Mouse (Mus musculus): ENCODE results near the gene Slc22a14. TPM values are rescaled to one million over a fixed set of nuclear protein-coding genes. Genes with fewer than 3 reads are reported as not detected.
A peak's percentile ranks its signal among the peaks of the same experiment; 100 is the strongest.

Gene Slc22a14
- total and polyA plus RNA-seq, 2 experiments = not detected

DNA sequence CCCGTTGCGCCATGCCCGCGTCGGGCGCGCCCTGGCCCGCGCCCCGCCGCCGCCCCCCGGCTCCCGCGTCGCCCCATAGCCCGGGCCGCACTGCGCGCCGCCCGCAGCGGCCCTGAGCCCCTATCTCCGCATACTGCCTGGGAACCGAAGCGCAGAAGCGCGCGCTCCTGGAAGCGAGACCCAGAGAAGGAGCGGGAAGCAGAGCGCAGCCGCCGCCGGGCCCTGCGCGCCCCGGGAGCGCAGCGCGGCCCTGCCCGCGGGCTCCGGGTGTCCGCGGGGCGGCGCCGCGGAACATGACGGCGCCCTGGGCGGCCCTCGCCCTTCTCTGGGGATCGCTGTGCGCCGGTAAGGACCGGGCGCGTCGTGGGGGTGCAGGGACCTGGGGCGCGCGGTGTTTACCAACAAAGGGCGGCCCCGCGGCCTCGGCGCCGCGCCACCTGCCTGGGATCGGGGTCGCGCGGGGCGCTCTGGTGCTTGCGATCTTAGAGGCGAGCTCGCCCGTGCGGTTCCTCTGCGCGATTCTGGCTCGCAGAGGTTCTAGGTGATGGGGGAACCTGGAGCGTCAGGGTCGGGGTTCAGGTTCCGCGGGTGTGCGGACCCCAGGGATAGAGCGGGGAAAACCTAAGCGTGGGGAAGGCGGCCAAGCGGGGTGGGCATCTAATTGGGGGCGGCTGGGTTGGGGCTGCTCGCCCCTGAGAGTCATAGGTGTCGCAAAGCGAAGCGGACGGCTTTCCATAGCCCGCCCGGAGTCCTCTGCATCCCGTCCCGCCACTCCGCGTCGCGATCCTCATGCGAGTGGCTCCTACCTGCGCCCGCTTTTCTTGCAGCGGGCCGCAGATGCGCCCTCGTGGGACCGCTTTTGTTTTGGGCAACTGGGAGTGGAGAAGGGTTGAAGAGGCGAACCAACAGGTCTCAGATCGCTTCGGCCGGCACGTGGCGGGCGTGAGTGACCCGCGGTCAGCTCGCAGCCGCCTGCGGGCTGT lies 37.2 kb upstream of the Slc22a14 start:
- peak; percentile 50 for DNase-seq (ENCODE audit: extremely low read depth, low read depth, low spot score)
- TF ChIP-seq POLR2A (IDR thresholded peaks at IDR 0.05; ENCODE audit: extremely low read depth, insufficient read depth, low read length) (no peak), CTCF (IDR thresholded peaks at IDR 0.05; ENCODE audit: low read depth, low read length) (0 out of 2 replicates have a peak, but pooled peaks have one; percentile 6)
- no peaks in the 10 kb centered on the region for H3K36me3 ChIP-seq (ENCODE audit: control insufficient read depth, insufficient read depth, low read length)
- peaks cover 16% of the 10 kb centered on the region for H3K4me1 ChIP-seq (ENCODE audit: control insufficient read depth, insufficient read depth, low read length)
- peak overlapping the region; percentile 98 for H3K9ac ChIP-seq (ENCODE audit: low read depth, low read length)
- H3K79me2 ChIP-seq (ENCODE audit: control insufficient read depth, insufficient read depth, low read length) = peaks cover 28% of the 10 kb centered on the region
- peak overlapping the region; percentile 93 for H3K4me3 ChIP-seq (ENCODE audit: insufficient read depth, low read depth, low read length)
- peak overlapping the region; percentile 95 for H3K27ac ChIP-seq (replicated peaks; ENCODE audit: insufficient read depth, low read depth, low read length)
- WGBS = 1% methylated on average over 117 of the region's 127 CpGs
- H3K27me3 ChIP-seq (ENCODE audit: control insufficient read depth, insufficient read depth, low read length) = no peaks in the 10 kb centered on the region

DNA sequence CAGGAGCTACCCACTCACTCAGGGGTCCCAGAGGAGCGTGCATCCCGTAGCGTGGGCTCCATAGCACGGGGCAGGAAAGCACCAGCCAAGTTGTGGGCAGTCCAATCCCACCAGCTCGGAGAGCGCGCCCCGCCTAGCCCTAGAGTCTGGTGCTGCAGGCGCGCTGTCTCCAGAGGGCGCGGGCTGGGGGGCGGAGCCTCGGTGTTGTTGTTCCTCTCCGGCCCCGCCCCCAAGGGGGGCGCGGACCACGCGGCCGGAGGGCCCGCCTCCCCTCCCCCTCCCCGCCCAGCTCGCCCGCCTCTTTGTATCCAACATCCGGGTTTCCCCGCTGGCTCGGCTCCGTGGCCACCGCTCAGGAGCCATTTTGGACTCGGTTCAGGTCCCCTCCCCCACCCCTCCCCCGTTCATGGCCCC lies 36.5 kb upstream of the Slc22a14 start, which contains the start of gene Acvr2b:
Gene Acvr2b, plus strand, starts transcription at position 318 of the 414 bp plus-strand sequence.
- Histone ChIP-seq H3K4me1 (ENCODE audit: control insufficient read depth, insufficient read depth, low read length) (peaks cover 12% of the 10 kb centered on the region; the same call in 1 of the 2 replicates), H3K27ac (replicated peaks; ENCODE audit: insufficient read depth, low read depth, low read length) (peak within 1 kb of the TSS; percentile 95), H3K4me3 (ENCODE audit: insufficient read depth, low read depth, low read length) (peak within 1 kb of the TSS; percentile 93), H3K79me2 (ENCODE audit: control insufficient read depth, insufficient read depth, low read length) (peaks cover 24% of the 10 kb centered on the region), H3K27me3 (ENCODE audit: control insufficient read depth, insufficient read depth, low read length) (no peaks in the 10 kb centered on the region), H3K36me3 (ENCODE audit: control insufficient read depth, insufficient read depth, low read length) (no peaks in the 10 kb centered on the region), H3K9ac (ENCODE audit: low read depth, low read length) (peak within 1 kb of the TSS; percentile 98)
- TF ChIP-seq CTCF (IDR thresholded peaks at IDR 0.05; ENCODE audit: low read depth, low read length) = peak; percentile 39; the same call in 1 of the 2 replicates
- TF ChIP-seq POLR2A (IDR thresholded peaks at IDR 0.05; ENCODE audit: extremely low read depth, insufficient read depth, low read length) = 0 out of 2 replicates have a peak, but pooled peaks have one; percentile 32
- peak; percentile 71 for DNase-seq (ENCODE audit: extremely low read depth, low read depth, low spot score)
- under 1% methylated on average over 24 of the region's 32 CpGs for WGBS

DNA sequence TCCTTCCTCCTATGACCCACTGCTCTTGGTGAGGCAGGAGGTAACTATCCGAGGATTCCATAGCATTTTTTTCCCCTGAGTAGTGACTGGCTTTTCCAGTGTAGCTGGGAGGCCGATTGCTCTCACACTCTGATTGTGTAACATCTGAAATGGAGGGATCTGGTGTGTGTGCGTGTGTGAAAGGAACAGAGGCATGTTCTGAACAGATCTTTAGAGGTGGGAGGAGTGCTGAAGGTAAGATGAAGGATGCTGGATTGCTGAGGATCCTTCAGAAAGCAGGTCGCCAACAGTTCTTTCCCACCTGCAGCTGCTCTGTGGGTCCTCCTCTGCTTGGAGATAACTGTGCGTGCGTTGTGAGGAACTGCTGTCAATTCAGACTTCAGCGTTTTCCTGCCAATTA lies 36.0 kb upstream of the Slc22a14 start:
- peaks cover 12% of the 10 kb centered on the region; the same call in 1 of the 2 replicates for H3K4me1 ChIP-seq (ENCODE audit: control insufficient read depth, insufficient read depth, low read length)
- no peaks in the 10 kb centered on the region for H3K27me3 ChIP-seq (ENCODE audit: control insufficient read depth, insufficient read depth, low read length)
- H3K9ac ChIP-seq (ENCODE audit: low read depth, low read length) = peak overlapping the region; percentile 75
- H3K79me2 ChIP-seq (ENCODE audit: control insufficient read depth, insufficient read depth, low read length) = peaks cover 23% of the 10 kb centered on the region
- 2% methylated on average over 7 of the region's 7 CpGs for WGBS
- H3K4me3 ChIP-seq (ENCODE audit: insufficient read depth, low read depth, low read length) = peak overlapping the region; percentile 72
- DNase-seq (ENCODE audit: extremely low read depth, low read depth, low spot score) = peak; percentile 57
- no peak for TF ChIP-seq POLR2A (IDR thresholded peaks at IDR 0.05; ENCODE audit: extremely low read depth, insufficient read depth, low read length)
- no peak for TF ChIP-seq CTCF (IDR thresholded peaks at IDR 0.05; ENCODE audit: low read depth, low read length)
- no peaks in the 10 kb centered on the region for H3K36me3 ChIP-seq (ENCODE audit: control insufficient read depth, insufficient read depth, low read length)
- peak overlapping the region; percentile 85 for H3K27ac ChIP-seq (replicated peaks; ENCODE audit: insufficient read depth, low read depth, low read length)

DNA sequence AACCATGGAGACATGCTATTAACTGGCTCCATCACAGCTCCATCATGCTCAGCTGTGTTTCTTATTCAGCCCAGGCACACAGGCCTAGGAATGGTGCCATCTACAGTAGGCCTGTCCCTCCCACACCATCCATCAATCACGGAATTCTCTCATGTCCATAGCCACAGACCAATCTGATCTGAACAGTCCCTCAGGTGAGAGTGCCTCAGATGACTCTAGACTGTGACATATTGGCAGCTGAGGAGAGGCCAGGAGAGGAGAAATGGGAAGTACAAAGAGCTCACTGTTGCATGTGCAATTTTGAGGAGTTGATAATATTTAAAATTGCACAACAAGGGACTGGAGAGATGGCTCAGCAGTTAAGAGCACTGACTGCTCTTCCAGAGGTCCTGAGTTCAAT lies 29.5 kb upstream of the Slc22a14 start:
- DNase-seq (ENCODE audit: extremely low read depth, low read depth, low spot score) = peak; percentile 69
- TF ChIP-seq CTCF (IDR thresholded peaks at IDR 0.05; ENCODE audit: low read depth, low read length) (no peak), POLR2A (IDR thresholded peaks at IDR 0.05; ENCODE audit: extremely low read depth, insufficient read depth, low read length) (no peak)
- H3K27me3 ChIP-seq (ENCODE audit: control insufficient read depth, insufficient read depth, low read length) = no peaks in the 10 kb centered on the region
- peaks cover 5% of the 10 kb centered on the region; the same call in 1 of the 2 replicates for H3K4me1 ChIP-seq (ENCODE audit: control insufficient read depth, insufficient read depth, low read length)
- H3K36me3 ChIP-seq (ENCODE audit: control insufficient read depth, insufficient read depth, low read length) = peaks cover 15% of the 10 kb centered on the region
- no peak overlapping the region for H3K4me3 ChIP-seq (ENCODE audit: insufficient read depth, low read depth, low read length)
- no peaks in the 10 kb centered on the region for H3K79me2 ChIP-seq (ENCODE audit: control insufficient read depth, insufficient read depth, low read length)
- H3K9ac ChIP-seq (ENCODE audit: low read depth, low read length) = no peak overlapping the region
- WGBS = 30% methylated on average over 1 of the region's 1 CpGs
- peak overlapping the region; percentile 2 for H3K27ac ChIP-seq (replicated peaks; ENCODE audit: insufficient read depth, low read depth, low read length)

DNA sequence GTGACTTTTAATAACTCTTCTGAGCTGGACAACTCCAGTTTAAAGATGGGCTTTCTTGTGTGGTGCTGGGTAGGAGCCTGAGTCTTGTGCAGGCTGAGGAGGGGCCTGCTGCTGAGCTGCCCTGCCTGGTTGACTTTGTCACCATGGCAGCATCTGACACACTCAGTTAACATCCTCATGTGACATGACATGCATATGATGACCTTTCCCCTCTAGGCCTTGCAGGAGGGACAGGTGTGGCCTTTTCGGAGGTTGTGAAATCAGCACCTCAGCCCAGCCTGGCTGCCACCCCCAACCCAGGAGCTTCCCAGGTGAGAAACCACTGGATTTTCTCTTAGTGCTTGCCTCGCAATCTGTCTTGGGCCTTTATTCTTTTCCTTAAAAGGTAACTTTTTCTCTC lies 24.9 kb upstream of the Slc22a14 start:
- peak; percentile 73 for DNase-seq (ENCODE audit: extremely low read depth, low read depth, low spot score)
- WGBS = 62% methylated on average over 2 of the region's 2 CpGs
- Histone ChIP-seq H3K27ac (replicated peaks; ENCODE audit: insufficient read depth, low read depth, low read length) (no peak overlapping the region), H3K27me3 (ENCODE audit: control insufficient read depth, insufficient read depth, low read length) (no peaks in the 10 kb centered on the region), H3K36me3 (ENCODE audit: control insufficient read depth, insufficient read depth, low read length) (peaks cover 41% of the 10 kb centered on the region), H3K79me2 (ENCODE audit: control insufficient read depth, insufficient read depth, low read length) (no peaks in the 10 kb centered on the region), H3K4me3 (ENCODE audit: insufficient read depth, low read depth, low read length) (no peak overlapping the region), H3K9ac (ENCODE audit: low read depth, low read length) (no peak overlapping the region), H3K4me1 (ENCODE audit: control insufficient read depth, insufficient read depth, low read length) (peaks cover 5% of the 10 kb centered on the region; the same call in 1 of the 2 replicates)
- TF ChIP-seq CTCF (IDR thresholded peaks at IDR 0.05; ENCODE audit: low read depth, low read length) = no peak
- no peak for TF ChIP-seq POLR2A (IDR thresholded peaks at IDR 0.05; ENCODE audit: extremely low read depth, insufficient read depth, low read length)
